Mouse (Mus musculus) G1E (cell line): ENCODE data around the gene Apbb2.

ENCODE experiments used
- CTCF ChIP-seq: IDR thresholded peaks from 2 replicates; pipeline ENCODE4 v1.5.1; 2012; ENCODE audit warnings: low read depth, low read length, inconsistent platforms, mixed read lengths
- GATA1 ChIP-seq: IDR thresholded peaks from 2 replicates; pipeline ENCODE4 v1.6.1; 2012; ENCODE audit warnings: borderline replicate concordance, low read length, inconsistent platforms, mixed read lengths
- GATA2 ChIP-seq: IDR thresholded peaks from 2 replicates; pipeline ENCODE4 v1.6.1; 2012; ENCODE audit warnings: low read depth, low read length, inconsistent platforms, borderline replicate concordance
- POLR2AphosphoS5 ChIP-seq: IDR thresholded peaks from 2 replicates; pipeline ENCODE4 v1.6.1; 2012; ENCODE audit warnings: low read depth, low read length, inconsistent platforms; ENCODE audit not compliant: insufficient replicate concordance
- TAL1 ChIP-seq: conservative IDR thresholded peaks from 2 replicates; pipeline ENCODE4 v1.6.1; 2012; ENCODE audit warnings: low read depth, low read length, inconsistent platforms, mixed read lengths

GRCm38 (mm10) chr5:66296116-66296515 is 322.5 kb downstream of the Apbb2 start:
- TF ChIP-seq CTCF (no peak), GATA1 (no peak), TAL1 (no peak), POLR2AphosphoS5 (no peak), GATA2 (no peak)
